20 mouse cellular contexts compared by ENCODE assay signal in genomic region chr10:26713986-26714385, GRCm38 (mm10). TPM values are rescaled to one million over a fixed set of nuclear protein-coding genes. Genes with fewer than 3 reads are reported as not detected.
A peak's percentile ranks its signal among the peaks of the same experiment; 100 is the strongest.
DNase-seq lines count a peak whose midpoint lies in the region; ATAC-seq and TF ChIP-seq lines count a peak whose summit lies in the region.
"Had no signal": no experiment of that assay in that cellular context is flagged by ENCODE, and none has a peak within 500 bp of the region (broad histone marks: within the 10 kb centered on the region; RNA-seq: fewer than 3 reads in every experiment).

No protein-coding gene starts in this region.

- no peaks in the 10 kb centered on the region for H3K79me3 ChIP-seq in C2C12 (ENCODE audit: low read depth)

- ATAC-seq in embryonic facial prominence, embryonic 11.5 days (replicated peaks; ENCODE audit: insufficient number of reproducible peaks, low FRiP score, low TSS enrichment, low read depth): no peak
- ATAC-seq in CD4-positive, CD25-positive, alpha-beta regulatory T cell, adult 4 months: no peak
- ATAC-seq: activated CD4-positive, CD25-positive, alpha-beta regulatory T cell, adult 4 months; forebrain, embryonic 13.5 days; forebrain, embryonic 15.5 days; forebrain, postnatal 0 days; Patski had no signal

- no peak overlapping the region for H3K9ac ChIP-seq in embryonic facial prominence, embryonic 11.5 days (replicated peaks; ENCODE audit: low read length)
- H3K9ac ChIP-seq: embryonic facial prominence, embryonic 12.5 days; forebrain, embryonic 13.5 days; forebrain, embryonic 15.5 days; forebrain, postnatal 0 days had no signal

- no peak for TF ChIP-seq CTCF in C2C12 (IDR thresholded peaks at IDR 0.05; ENCODE audit: control insufficient read depth, insufficient read depth, insufficient read length)

- H3K4me1 ChIP-seq in embryonic facial prominence, embryonic 11.5 days (ENCODE audit: control insufficient read depth, insufficient read depth, low read length): no peaks in the 10 kb centered on the region
- H3K4me1 ChIP-seq in embryonic facial prominence, embryonic 10.5 days: peaks cover 6% of the 10 kb centered on the region
- 0 out of 2 replicates have a peak, but pooled peaks cover 2% of the 10 kb centered on the region for H3K4me1 ChIP-seq in hindbrain, embryonic 10.5 days (replicated peaks)
- H3K4me1 ChIP-seq: embryonic facial prominence, embryonic 12.5 days; forebrain, embryonic 13.5 days had no signal

- no peak overlapping the region for H3K4me3 ChIP-seq in embryonic facial prominence, embryonic 11.5 days (ENCODE audit: low read depth, low read length)
- H3K4me3 ChIP-seq in embryonic facial prominence, embryonic 10.5 days: no peak overlapping the region
- H3K4me3 ChIP-seq in C2C12 (ENCODE audit: insufficient read depth, poor library complexity, severe bottlenecking): no peak overlapping the region
- H3K4me3 ChIP-seq in hindbrain, embryonic 10.5 days: no peak overlapping the region
- H3K4me3 ChIP-seq: embryonic facial prominence, embryonic 12.5 days; forebrain, embryonic 13.5 days; forebrain, embryonic 15.5 days had no signal

- DNase-seq in adrenal gland, postnatal 25 days: peak; percentile 7
- no peak for DNase-seq in adrenal gland, postnatal 14 days
- DNase-seq in embryonic facial prominence, embryonic 11.5 days (ENCODE audit: low spot score): peak; percentile 17
- no peak for DNase-seq in embryonic facial prominence, embryonic 10.5 days (ENCODE audit: low spot score)
- DNase-seq in NIH3T3 (ENCODE audit: low read depth): peak; percentile 54
- no peak for DNase-seq in hindbrain, embryonic 10.5 days (ENCODE audit: low spot score)
- DNase-seq: adrenal gland, postnatal 10 days; cerebellum, adult 11-12 months; cerebellum, adult 2 months; cerebellum, adult 9-10 months; cerebellum, postnatal 10 days; cerebellum, postnatal 25 days; forebrain, postnatal 0 days had no signal

- H3ac ChIP-seq in C2C12 (ENCODE audit: control insufficient read depth, insufficient read length, low read depth): no peak overlapping the region

- H3K36me3 ChIP-seq in embryonic facial prominence, embryonic 11.5 days (replicated peaks; ENCODE audit: control insufficient read depth, insufficient read depth, low read depth, low read length): no peaks in the 10 kb centered on the region
- no peaks in the 10 kb centered on the region for H3K36me3 ChIP-seq in embryonic facial prominence, embryonic 10.5 days (replicated peaks)
- H3K36me3 ChIP-seq in C2C12 (ENCODE audit: control insufficient read depth, insufficient read depth): no peaks in the 10 kb centered on the region
- H3K36me3 ChIP-seq in hindbrain, embryonic 10.5 days: no peaks in the 10 kb centered on the region
- H3K36me3 ChIP-seq: embryonic facial prominence, embryonic 12.5 days; forebrain, embryonic 15.5 days had no signal

- no peak overlapping the region for H3K27ac ChIP-seq in embryonic facial prominence, embryonic 11.5 days (replicated peaks; ENCODE audit: low read depth, low read length)
- no peak overlapping the region for H3K27ac ChIP-seq in embryonic facial prominence, embryonic 10.5 days (replicated peaks)
- H3K27ac ChIP-seq in hindbrain, embryonic 10.5 days: no peak overlapping the region
- H3K27ac ChIP-seq: embryonic facial prominence, embryonic 12.5 days; forebrain, embryonic 13.5 days; forebrain, embryonic 15.5 days had no signal

- no peaks in the 10 kb centered on the region for H3K27me3 ChIP-seq in embryonic facial prominence, embryonic 11.5 days (ENCODE audit: control insufficient read depth, insufficient read depth, low read length)
- H3K27me3 ChIP-seq in embryonic facial prominence, embryonic 10.5 days (replicated peaks; ENCODE audit: low read depth, poor library complexity, severe bottlenecking): no peaks in the 10 kb centered on the region
- no peaks in the 10 kb centered on the region for H3K27me3 ChIP-seq in C2C12 (ENCODE audit: control insufficient read depth, insufficient read depth, insufficient read length)
- no peaks in the 10 kb centered on the region for H3K27me3 ChIP-seq in hindbrain, embryonic 10.5 days (ENCODE audit: insufficient read depth, poor library complexity, severe bottlenecking)
- H3K27me3 ChIP-seq: embryonic facial prominence, embryonic 12.5 days; forebrain, embryonic 13.5 days; forebrain, embryonic 15.5 days had no signal

- no peak overlapping the region for H3K4me2 ChIP-seq in embryonic facial prominence, embryonic 11.5 days (ENCODE audit: low read depth, low read length)
- H3K4me2 ChIP-seq: embryonic facial prominence, embryonic 12.5 days; forebrain, embryonic 13.5 days; forebrain, embryonic 15.5 days had no signal

- H3K79me2 ChIP-seq in C2C12 (ENCODE audit: control insufficient read depth, insufficient read depth): no peaks in the 10 kb centered on the region

- WGBS in embryonic facial prominence, embryonic 11.5 days: 29% methylated on average over 3 of the region's 3 CpGs
- 37% methylated on average over 3 of the region's 3 CpGs for WGBS in embryonic facial prominence, embryonic 10.5 days
- 56% methylated on average over 3 of the region's 3 CpGs for WGBS in hindbrain, embryonic 10.5 days

- no peaks in the 10 kb centered on the region for H3K9me3 ChIP-seq in embryonic facial prominence, embryonic 11.5 days (replicated peaks; ENCODE audit: control insufficient read depth, low read length)
- no peaks in the 10 kb centered on the region for H3K9me3 ChIP-seq in embryonic facial prominence, embryonic 10.5 days
- H3K9me3 ChIP-seq in hindbrain, embryonic 10.5 days: no peaks in the 10 kb centered on the region
- H3K9me3 ChIP-seq: embryonic facial prominence, embryonic 12.5 days; forebrain, embryonic 13.5 days; forebrain, embryonic 15.5 days had no signal

TF ChIP-seq in C2C12, 6 proteins besides CTCF, POLR2A, EP300 and RAD21:
- TF ChIP-seq FOSL1 (IDR thresholded peaks at IDR 0.05; ENCODE audit: insufficient read depth, low read length, poor library complexity, severe bottlenecking): peak; percentile 47
- TF ChIP-seq MYOG (IDR thresholded peaks at IDR 0.05; ENCODE audit: control insufficient read depth, extremely low read depth, insufficient read length): no peak

RNA-seq across cellular contexts. Expression of gene Arhgap18, which starts 39.2 kb away (rescaled TPM):
- total RNA-seq in adrenal gland, postnatal 25 days (2021): 33.5 and 52.2 TPM in 2 replicates
- 35.8 and 39.7 TPM in 2 replicates for total RNA-seq in adrenal gland, postnatal 14 days (2021)
- 17.3 and 25.4 TPM in 2 replicates for polyA plus RNA-seq in embryonic facial prominence, embryonic 11.5 days (2014; fragmentation: Nextera tagmentation; extraction: Ambion mirVana)
- 8.7 and 11.1 TPM in 2 replicates for polyA plus RNA-seq in embryonic facial prominence, embryonic 10.5 days (2016; fragmentation: Nextera tagmentation; extraction: Ambion mirVana)
- polyA plus RNA-seq in C2C12 (2012; fragmentation: generic; extraction: Trizol): 2.0 TPM
- 10.0 and 10.9 TPM in 2 replicates for polyA plus RNA-seq in hindbrain, embryonic 10.5 days (2016; fragmentation: Nextera tagmentation; extraction: Ambion mirVana)
- 10 to 100 TPM; 46.8 to 50.9 TPM for polyA plus RNA-seq in CD4-positive, CD25-positive, alpha-beta regulatory T cell, adult 4 months (2017; shearing (Covaris generic))

Comparison
In these comparisons a context has a peak if more than half of its experiments do, and no peak if none do; other contexts are left out.
1. DNase-seq: peak in adrenal gland, postnatal 25 days (single experiment), embryonic facial prominence, embryonic 11.5 days (single experiment) and NIH3T3 (single experiment); none in adrenal gland, postnatal 14 days (single experiment), embryonic facial prominence, embryonic 10.5 days (single experiment) and hindbrain, embryonic 10.5 days (single experiment).